Mouse (Mus musculus): ENCODE data around the gene Pik3r2. TPM values are rescaled to one million over a fixed set of nuclear protein-coding genes. Genes with fewer than 3 reads are reported as not detected.

Pik3r2 gene
- polyA plus RNA-seq, 1 experiment from 2014 or later: 72.7 TPM

DNA sequence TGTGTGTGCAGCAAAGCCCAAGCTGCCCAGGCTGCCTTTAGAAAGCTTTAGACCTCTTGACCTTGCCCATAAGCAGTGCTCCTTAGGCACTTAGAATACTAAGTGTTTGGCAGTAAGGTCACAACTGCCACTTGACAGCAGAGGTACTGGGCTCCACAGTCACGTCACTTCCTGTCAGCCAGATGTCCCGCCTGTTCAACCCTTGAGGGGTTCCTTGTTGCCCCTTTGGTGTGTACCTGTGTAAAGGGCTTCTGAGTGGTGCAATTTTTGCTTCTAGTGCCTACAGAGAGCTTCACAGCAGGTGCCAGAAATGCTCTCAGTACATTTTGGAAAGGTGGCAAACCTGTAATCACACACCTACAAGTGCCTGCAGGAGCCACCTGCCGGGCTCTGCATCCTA lies 38.3 kb downstream of the Pik3r2 start:
- no peaks in the 10 kb centered on the region for H3K9me3 ChIP-seq
- peaks cover 42% of the 10 kb centered on the region for H3K27me3 ChIP-seq
- no peaks in the 10 kb centered on the region for H3K36me3 ChIP-seq (replicated peaks)
- H3K9ac ChIP-seq: no peak overlapping the region
- H3K4me1 ChIP-seq: peaks cover 5% of the 10 kb centered on the region
- 78% methylated on average over 3 of the region's 3 CpGs for WGBS
- no peak overlapping the region for H3K4me3 ChIP-seq (replicated peaks)
- H3K27ac ChIP-seq: no peak overlapping the region
- no peak overlapping the region for H3K4me2 ChIP-seq
- ATAC-seq (ENCODE audit: low FRiP score): no peak

- H3K4me1 ChIP-seq: 0 out of 2 replicates have a peak, but pooled peaks cover under 1% of the 10 kb centered on the region
- peaks cover 42% of the 10 kb centered on the region for H3K27me3 ChIP-seq
- no peak overlapping the region for H3K27ac ChIP-seq
- no peak overlapping the region for H3K9ac ChIP-seq
- no peaks in the 10 kb centered on the region for H3K9me3 ChIP-seq
- H3K4me3 ChIP-seq (replicated peaks): no peak overlapping the region
- no peak overlapping the region for H3K4me2 ChIP-seq
- 69% methylated on average over 5 of the region's 5 CpGs for WGBS
- ATAC-seq (ENCODE audit: low FRiP score): no peak
- no peaks in the 10 kb centered on the region for H3K36me3 ChIP-seq (replicated peaks)
These were observed 38.8 kb downstream of the Pik3r2 start for GRCm38 (mm10) chr8:70737705-70738104.

- Histone ChIP-seq H3K4me3 (replicated peaks) (no peak overlapping the region), H3K27ac (no peak overlapping the region), H3K9me3 (no peaks in the 10 kb centered on the region), H3K27me3 (peaks cover 68% of the 10 kb centered on the region), H3K9ac (no peak overlapping the region), H3K4me2 (no peak overlapping the region), H3K36me3 (replicated peaks) (no peaks in the 10 kb centered on the region), H3K4me1 (peaks cover 10% of the 10 kb centered on the region)
- no peak for ATAC-seq (ENCODE audit: low FRiP score)
- 83% methylated on average over 4 of the region's 4 CpGs for WGBS
These were observed 45.6 kb downstream of the Pik3r2 start for GRCm38 (mm10) chr8:70730956-70731355.

DNA sequence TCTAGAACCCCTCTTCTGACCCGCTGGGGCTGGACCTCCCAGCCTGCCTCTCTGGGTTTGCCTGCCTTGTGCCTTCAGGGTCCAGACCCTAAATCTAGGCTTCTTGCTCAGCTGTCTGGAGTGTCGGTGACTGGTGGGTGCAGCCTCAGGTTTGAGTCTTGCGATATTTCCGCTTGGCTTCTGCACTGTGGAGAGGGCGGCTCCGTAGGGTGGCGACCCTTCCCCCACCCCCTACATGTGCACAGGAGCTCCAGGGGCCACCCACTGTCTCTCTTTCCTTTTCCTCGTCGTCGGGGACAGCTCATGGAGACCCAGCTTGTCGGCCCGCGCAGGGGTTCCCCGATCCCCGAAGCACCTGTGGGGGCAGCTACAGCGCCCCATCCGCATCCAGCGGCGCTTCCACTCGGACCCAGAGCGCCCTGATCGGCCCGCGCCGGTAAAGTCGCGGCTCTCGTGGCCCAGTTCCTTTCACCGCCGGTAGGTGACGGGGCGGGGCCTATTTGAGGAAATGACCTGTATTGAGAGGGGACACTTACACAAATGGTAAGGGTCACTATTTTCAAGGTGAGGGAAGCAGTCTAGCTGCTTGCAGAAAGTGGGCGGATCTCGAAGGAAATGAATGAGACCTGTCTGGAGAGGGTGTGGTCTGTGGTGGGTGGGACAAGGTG lies 46.6 kb downstream of the Pik3r2 start:
- peaks cover 10% of the 10 kb centered on the region for H3K4me1 ChIP-seq
- peaks cover 70% of the 10 kb centered on the region for H3K27me3 ChIP-seq
- peak overlapping the region; percentile 44 for H3K4me2 ChIP-seq
- no peak overlapping the region for H3K27ac ChIP-seq
- WGBS: 4% methylated on average over 34 of the region's 34 CpGs
- no peaks in the 10 kb centered on the region for H3K36me3 ChIP-seq (replicated peaks)
- ATAC-seq (ENCODE audit: low FRiP score): no peak
- H3K9me3 ChIP-seq: no peaks in the 10 kb centered on the region
- peak overlapping the region; percentile 18; the same call in 1 of the 2 replicates for H3K9ac ChIP-seq
- peak overlapping the region; percentile 22; the same call in 1 of the 2 replicates for H3K4me3 ChIP-seq (replicated peaks)

DNA sequence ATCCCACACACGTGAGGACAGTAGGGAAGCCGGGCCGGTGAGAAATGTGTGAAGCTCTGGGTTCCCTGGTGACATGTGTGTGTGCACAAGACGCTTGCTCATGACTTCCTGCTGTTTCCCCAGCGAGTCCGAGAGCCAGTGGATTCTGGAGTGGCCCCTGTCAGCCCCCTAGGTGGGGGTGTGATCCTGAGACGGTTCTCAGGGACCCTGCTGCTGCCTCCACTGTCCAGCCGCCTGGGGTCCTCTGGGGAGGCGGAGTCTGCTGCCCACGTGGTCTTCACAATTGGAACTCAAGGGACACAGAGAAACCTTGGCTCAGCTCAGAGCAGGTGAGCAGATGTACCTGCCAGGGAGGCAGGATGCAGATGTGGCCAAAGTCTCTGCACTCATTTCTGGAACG lies 49.8 kb downstream of the Pik3r2 start:
- Histone ChIP-seq H3K27ac (no peak overlapping the region), H3K9ac (no peak overlapping the region), H3K4me1 (peaks cover 10% of the 10 kb centered on the region), H3K9me3 (no peaks in the 10 kb centered on the region), H3K4me2 (no peak overlapping the region), H3K36me3 (replicated peaks) (no peaks in the 10 kb centered on the region), H3K4me3 (replicated peaks) (no peak overlapping the region), H3K27me3 (peaks cover 59% of the 10 kb centered on the region)
- WGBS: 42% methylated on average over 11 of the region's 11 CpGs
- no peak for ATAC-seq (ENCODE audit: low FRiP score)

- no peak overlapping the region for H3K4me3 ChIP-seq (replicated peaks)
- H3K36me3 ChIP-seq (replicated peaks): no peaks in the 10 kb centered on the region
- H3K9me3 ChIP-seq: no peaks in the 10 kb centered on the region
- H3K9ac ChIP-seq: no peak overlapping the region
- 25% methylated on average over 14 of the region's 14 CpGs for WGBS
- peaks cover 52% of the 10 kb centered on the region for H3K27me3 ChIP-seq
- no peak for ATAC-seq (ENCODE audit: low FRiP score)
- peaks cover 10% of the 10 kb centered on the region for H3K4me1 ChIP-seq
- no peak overlapping the region for H3K4me2 ChIP-seq
- H3K27ac ChIP-seq: no peak overlapping the region
These were observed 50.6 kb downstream of the Pik3r2 start for GRCm38 (mm10) chr8:70725792-70726447.

DNA sequence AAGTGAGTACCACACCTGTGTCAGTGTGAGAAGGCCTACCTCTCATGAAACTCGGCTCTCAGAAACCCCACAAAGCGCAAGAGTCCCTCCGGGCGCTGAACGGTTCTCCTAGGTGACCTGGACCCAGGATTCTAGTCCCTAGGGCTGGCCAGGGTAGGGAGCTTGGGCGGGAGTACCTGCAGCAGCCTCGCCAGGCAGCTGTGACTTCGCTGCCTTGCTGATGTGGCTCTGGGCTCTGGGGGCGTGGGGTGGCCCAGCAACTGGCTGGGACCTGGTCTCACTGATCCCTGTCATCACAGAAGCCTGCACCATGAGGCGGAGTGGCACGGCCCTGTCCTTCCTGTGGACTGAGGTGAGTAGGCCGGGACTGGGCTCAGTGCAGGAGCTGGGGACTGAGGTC lies 52.3 kb downstream of the Pik3r2 start:
- Histone ChIP-seq H3K4me1 (0 out of 2 replicates have a peak, but pooled peaks cover 3% of the 10 kb centered on the region), H3K9me3 (no peaks in the 10 kb centered on the region), H3K27ac (no peak overlapping the region), H3K4me2 (no peak overlapping the region), H3K9ac (no peak overlapping the region), H3K4me3 (replicated peaks) (no peak overlapping the region), H3K36me3 (replicated peaks) (no peaks in the 10 kb centered on the region), H3K27me3 (peaks cover 47% of the 10 kb centered on the region)
- 80% methylated on average over 12 of the region's 12 CpGs for WGBS
- no peak for ATAC-seq (ENCODE audit: low FRiP score)

DNA sequence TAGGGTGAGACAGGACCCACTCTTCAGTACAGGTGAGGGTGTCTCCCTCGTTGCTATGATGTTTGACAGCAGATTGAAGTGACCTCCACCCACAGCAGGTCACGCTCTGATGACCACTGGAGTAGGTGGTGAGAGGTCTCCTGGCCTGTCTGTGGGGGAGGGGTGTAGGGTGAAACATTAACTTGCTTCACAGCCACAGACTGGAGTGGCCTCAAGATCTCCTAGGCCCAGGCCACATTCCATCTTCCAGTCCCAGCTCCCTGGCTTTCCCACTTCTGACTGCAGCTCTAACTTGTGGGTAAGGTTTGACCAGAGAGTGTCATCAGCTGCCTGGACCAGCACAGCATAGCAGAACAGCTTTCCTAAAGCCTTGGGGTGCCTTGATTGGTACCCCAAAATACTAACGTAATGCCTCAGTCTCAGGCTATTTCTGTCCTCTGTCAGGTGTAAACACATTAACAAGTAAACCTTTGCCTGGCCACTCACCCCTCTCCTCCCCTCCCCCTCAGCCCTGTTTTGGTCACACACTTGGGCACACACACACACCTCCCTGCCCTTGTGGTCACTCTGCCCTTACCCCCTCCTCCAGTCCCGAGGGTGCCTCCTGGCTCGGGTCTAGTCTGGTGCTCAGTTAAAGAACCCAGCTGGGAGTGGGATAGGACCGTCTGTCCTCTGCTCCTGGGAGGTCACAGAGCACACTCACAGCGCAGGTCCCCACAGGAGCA lies 52.9 kb downstream of the Pik3r2 start, which contains the start of gene Pde4c:
Pde4c (plus strand) TSS at position 235 of the 725 bp plus-strand sequence.
- no peak within 1 kb of the TSS for H3K27ac ChIP-seq
- ATAC-seq (ENCODE audit: low FRiP score): no peak

GRCm38 (mm10) chr8:70721601-70722000 lies 54.9 kb downstream of the Pik3r2 start:
- H3K9me3 ChIP-seq: no peaks in the 10 kb centered on the region

More for the DNA sequence above, 52.9 kb downstream of the Pik3r2 start, which contains the start of gene Pde4c:
- Histone ChIP-seq H3K4me2 (no peak within 1 kb of the TSS), H3K27me3 (peaks cover 43% of the 10 kb centered on the region), H3K36me3 (replicated peaks) (no peaks in the 10 kb centered on the region), H3K4me1 (0 out of 2 replicates have a peak, but pooled peaks cover 3% of the 10 kb centered on the region), H3K9me3 (no peaks in the 10 kb centered on the region), H3K4me3 (replicated peaks) (no peak within 1 kb of the TSS), H3K9ac (no peak within 1 kb of the TSS)
- 72% methylated on average over 7 of the region's 7 CpGs for WGBS

DNA sequence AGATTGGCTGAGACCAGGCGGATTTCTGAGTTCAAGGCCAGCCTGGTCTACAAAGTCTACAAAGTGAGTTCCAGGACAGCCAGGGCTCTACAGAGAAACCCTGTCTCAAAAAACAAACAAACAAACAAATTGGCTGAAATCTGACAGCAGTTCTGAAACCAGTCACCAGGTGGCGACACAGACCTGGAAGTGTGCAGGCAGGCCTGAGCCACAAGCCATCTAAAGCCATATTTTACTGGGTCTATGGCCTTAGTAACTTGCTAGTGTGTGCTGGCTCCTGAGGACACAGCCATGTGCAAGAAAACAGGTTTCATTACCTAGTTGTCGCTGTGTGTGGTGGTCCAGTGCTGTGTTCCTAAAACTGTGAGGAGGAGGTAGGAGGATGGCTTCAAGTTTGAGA lies 55.8 kb downstream of the Pik3r2 start:
- Histone ChIP-seq H3K4me1 (no peaks in the 10 kb centered on the region), H3K4me2 (no peak overlapping the region), H3K27me3 (peaks cover 21% of the 10 kb centered on the region), H3K27ac (no peak overlapping the region), H3K4me3 (replicated peaks) (no peak overlapping the region), H3K9ac (no peak overlapping the region), H3K36me3 (replicated peaks) (no peaks in the 10 kb centered on the region), H3K9me3 (no peaks in the 10 kb centered on the region)
- 9% methylated on average over 3 of the region's 3 CpGs for WGBS
- ATAC-seq (ENCODE audit: low FRiP score): peak; percentile 60; the same call in 1 of the 2 replicates

More at GRCm38 (mm10) chr8:70721601-70722000, 54.9 kb downstream of the Pik3r2 start:
- ATAC-seq (ENCODE audit: low FRiP score): no peak
- H3K9ac ChIP-seq: no peak overlapping the region
- no peak overlapping the region for H3K4me2 ChIP-seq
- no peaks in the 10 kb centered on the region for H3K36me3 ChIP-seq (replicated peaks)
- WGBS: 82% methylated on average over 8 of the region's 8 CpGs
- no peak overlapping the region for H3K4me3 ChIP-seq (replicated peaks)
- H3K4me1 ChIP-seq: 0 out of 2 replicates have a peak, but pooled peaks cover under 1% of the 10 kb centered on the region
- no peak overlapping the region for H3K27ac ChIP-seq
- peaks cover 28% of the 10 kb centered on the region for H3K27me3 ChIP-seq

GRCm38 (mm10) chr8:70719796-70720270 lies 56.7 kb downstream of the Pik3r2 start:
- Histone ChIP-seq H3K4me1 (no peaks in the 10 kb centered on the region), H3K27me3 (peaks cover 29% of the 10 kb centered on the region), H3K9me3 (no peaks in the 10 kb centered on the region), H3K4me3 (replicated peaks) (no peak overlapping the region), H3K36me3 (replicated peaks) (no peaks in the 10 kb centered on the region), H3K27ac (no peak overlapping the region), H3K9ac (no peak overlapping the region), H3K4me2 (no peak overlapping the region)
- WGBS: 73% methylated on average over 9 of the region's 9 CpGs
- ATAC-seq (ENCODE audit: low FRiP score): no peak

DNA sequence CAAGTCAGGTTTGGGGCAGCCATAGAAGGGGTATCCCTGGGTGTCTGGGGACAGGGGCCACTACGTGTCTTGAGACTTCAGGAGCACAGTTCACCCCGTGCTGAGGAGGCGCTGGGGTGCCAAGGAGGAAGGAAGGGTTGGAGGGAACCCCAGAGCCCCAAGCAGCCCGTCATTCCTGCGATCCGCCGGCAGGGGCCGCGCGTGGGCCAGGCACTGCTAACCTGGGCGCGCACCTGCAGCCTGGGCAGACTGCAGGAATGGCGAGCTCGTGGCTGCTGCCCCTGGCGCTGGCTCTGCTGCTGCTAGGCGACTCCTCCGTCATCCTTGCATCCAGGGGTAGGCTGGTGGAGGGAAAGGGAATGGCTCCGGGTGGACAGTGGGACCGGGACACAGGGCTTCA lies 58.2 kb downstream of the Pik3r2 start, which contains the start of gene Gm3336:
Gm3336 (plus strand) TSS at position 247 of the 400 bp plus-strand sequence.
- 0 out of 2 replicates have a peak, but pooled peaks have one; percentile 25 for ATAC-seq (ENCODE audit: low FRiP score)
- Histone ChIP-seq H3K27me3 (peaks cover 24% of the 10 kb centered on the region), H3K27ac (no peak within 1 kb of the TSS), H3K9me3 (no peaks in the 10 kb centered on the region), H3K36me3 (replicated peaks) (no peaks in the 10 kb centered on the region), H3K9ac (no peak within 1 kb of the TSS), H3K4me1 (no peaks in the 10 kb centered on the region), H3K4me2 (no peak within 1 kb of the TSS), H3K4me3 (replicated peaks) (no peak within 1 kb of the TSS)
- under 1% methylated on average over 18 of the region's 19 CpGs for WGBS

Data from forebrain, embryonic 12.5 days (tissue).